Mouse (Mus musculus) layer of hippocampus, adult 2 months (tissue): ENCODE results near the gene St6galnac6. TPM values are rescaled to one million over a fixed set of nuclear protein-coding genes. Genes with fewer than 3 reads are reported as not detected.

Source experiments
- DNase-seq, 2 experiments: peaks; one replicate each; pipeline ENCODE4 v3.0.0; 2022; ENCODE audit warnings: low spot score in 2 of 2
- H3K27ac ChIP-seq: fragments of 200-600 bp; 2 replicates; pipeline ENCODE4 v1.8.1; 2022
- H3K4me3 ChIP-seq: fragments of 200-600 bp; 2 replicates; pipeline ENCODE4 v1.8.1; 2022; ENCODE audit warnings: mild to moderate bottlenecking
- CTCF ChIP-seq: fragments of 200-600 bp; conservative IDR thresholded peaks from 2 replicates; pipeline ENCODE4 v1.8.1; 2022; ENCODE audit warnings: antibody characterized with exemption, mild to moderate bottlenecking, moderate library complexity
- total RNA-seq, 2 experiments: library from RNA; stranded (reverse); gene quantifications; 2 replicates each; pipeline ENCODE4 v1.2.3; 2021

Gene St6galnac6
- total RNA-seq, 2 experiments from 2014 or later = 117 to 124 TPM

DNA sequence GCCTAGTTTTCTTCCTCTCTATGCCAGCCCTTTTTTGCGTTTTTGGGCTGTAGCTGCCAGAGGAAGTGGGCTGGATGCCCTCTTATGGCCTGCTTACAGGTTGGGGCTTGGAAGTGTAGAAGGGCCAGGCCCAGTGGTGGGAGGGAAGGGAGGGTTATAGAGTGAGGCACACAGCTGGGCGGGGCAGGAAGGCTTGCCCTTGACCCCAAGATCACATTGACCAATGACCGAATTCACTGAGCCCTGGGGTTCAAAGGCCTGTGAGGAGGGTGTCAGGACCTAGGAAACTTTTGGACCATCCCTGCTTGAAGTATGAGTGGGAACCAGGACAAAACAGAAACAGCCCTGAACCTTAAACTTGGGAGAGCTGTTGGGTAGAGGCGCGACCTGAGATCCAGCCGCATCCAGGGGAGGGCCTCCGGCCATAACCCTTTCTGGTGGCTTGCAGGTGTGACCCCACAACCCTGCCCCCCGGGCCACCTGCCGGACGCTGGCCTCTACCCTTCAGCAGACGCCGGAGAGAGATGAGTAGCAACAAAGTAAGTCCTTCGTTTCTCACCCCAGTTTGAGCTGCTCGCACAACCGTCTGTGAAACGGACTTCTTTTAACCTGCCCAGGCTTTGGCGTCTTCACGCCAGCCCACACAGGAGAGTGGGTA, 9.4 kb downstream of the St6galnac6 start:
- H3K27ac ChIP-seq = peak overlapping the region; percentile 96
- H3K4me3 ChIP-seq = peak overlapping the region; percentile 68
- no peak for TF ChIP-seq CTCF
- DNase-seq = no peak

DNA sequence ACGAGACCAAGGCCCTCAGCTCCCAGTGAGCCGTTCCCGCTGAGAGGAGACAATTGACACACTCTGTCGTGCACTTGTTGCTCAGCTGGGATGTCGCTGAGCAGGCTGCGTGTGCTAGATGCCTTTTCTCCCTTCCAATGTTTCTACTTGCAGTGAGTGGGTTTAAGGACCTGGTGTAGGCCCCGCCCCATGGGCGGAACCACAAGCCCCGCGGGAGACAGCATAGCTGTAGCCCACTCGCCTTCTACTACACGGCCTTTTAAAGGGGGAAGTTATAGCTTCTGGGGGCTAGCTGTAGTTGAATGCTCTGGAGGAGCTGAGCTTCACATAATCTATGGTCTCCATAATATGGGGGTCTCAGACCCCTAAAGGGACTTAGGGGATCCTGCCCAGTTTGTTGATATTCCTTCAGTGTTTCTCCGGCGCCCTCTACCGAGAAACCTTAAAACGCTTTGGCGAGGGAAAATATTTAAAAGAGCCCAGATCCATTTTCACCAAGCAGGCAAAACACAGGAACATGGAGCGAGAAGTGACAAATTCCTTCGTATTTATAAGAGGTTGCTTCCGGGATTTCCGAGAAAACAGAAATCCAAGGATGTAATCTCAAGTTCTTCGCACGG, 11.2 kb downstream of the St6galnac6 start:
- DNase-seq = peak in 1 of 2 experiments; percentile 48

GRCm38 (mm10) chr2:32612274-32612673, 12.8 kb downstream of the St6galnac6 start:
- no peak for DNase-seq
- Histone ChIP-seq H3K27ac (no peak overlapping the region), H3K4me3 (no peak overlapping the region)
- no peak for TF ChIP-seq CTCF

More for the DNA sequence above, 11.2 kb downstream of the St6galnac6 start:
- peak overlapping the region; percentile 40 for H3K27ac ChIP-seq
- H3K4me3 ChIP-seq = peak overlapping the region; percentile 56
- peak; percentile 79 for TF ChIP-seq CTCF

GRCm38 (mm10) chr2:32617109-32617508, 17.6 kb downstream of the St6galnac6 start:
- DNase-seq = no peak
- Histone ChIP-seq H3K4me3 (no peak overlapping the region), H3K27ac (no peak overlapping the region)
- no peak for TF ChIP-seq CTCF

- peak; percentile 68 for TF ChIP-seq CTCF
- H3K27ac ChIP-seq = no peak overlapping the region
- DNase-seq = no peak
- H3K4me3 ChIP-seq = no peak overlapping the region
Measured at GRCm38 (mm10) chr2:32617601-32618000, 18.1 kb downstream of the St6galnac6 start.

DNA sequence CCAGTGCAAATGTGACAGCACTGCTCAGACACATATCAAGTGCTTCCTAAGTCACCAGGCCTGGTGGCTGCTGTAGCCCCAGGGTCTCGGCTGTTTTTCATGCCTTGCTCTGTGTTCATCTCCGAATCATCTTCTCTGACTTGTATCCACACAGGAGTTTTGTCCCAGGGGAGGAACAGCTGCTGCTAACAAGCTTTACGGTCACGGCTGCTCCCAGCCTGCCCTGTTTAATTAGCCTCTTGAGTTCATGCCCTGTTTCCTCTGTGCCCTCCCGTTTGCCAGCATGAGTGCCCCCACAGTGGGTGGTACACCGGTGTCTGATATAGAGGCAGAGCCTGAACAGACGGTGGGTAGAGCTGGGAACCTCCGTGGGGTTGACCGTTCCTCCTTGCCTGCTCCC, 18.5 kb downstream of the St6galnac6 start:
- no peak for DNase-seq
- H3K27ac ChIP-seq = no peak overlapping the region
- H3K4me3 ChIP-seq = no peak overlapping the region
- TF ChIP-seq CTCF = no peak

DNA sequence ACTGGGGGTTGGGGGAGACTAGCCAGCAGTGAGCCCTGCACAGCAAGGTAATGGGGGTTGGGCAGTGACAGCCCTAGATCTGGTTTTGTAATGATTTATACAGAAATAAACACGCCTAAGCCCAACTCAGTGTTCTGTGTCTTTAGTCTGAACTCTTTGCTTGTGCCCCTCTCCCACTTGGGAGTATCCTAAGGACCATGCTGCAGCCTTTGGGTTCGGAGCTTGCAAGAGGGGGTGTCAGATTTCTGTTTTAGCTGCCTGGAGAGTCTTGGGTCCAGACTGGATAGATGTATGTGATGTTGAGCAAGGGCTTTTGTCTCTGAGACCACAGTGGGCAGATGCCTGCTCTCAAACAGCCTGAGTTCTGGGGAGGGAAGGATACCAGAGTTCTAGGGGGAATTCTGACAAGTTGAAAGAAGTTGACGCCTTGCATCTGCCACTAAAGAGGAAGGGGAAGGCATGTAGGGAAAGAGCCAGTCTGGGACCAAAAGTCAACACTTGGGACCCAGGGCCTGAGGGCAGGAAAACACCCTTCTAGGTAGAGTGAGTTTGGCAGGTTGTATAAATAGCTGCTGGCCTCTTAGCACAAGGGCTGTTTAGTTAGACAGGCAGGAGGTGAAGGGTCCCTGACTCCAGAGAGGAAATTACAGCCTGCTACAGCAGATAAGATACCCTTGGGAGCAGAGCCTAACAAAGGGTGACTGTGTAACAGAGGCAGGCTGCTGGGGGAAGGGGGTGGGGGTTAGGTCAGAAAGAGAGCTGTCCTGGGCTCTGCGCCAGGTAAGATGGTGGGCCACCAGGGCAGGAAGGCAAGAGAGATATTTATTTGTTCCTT, 21.4 kb downstream of the St6galnac6 start:
- H3K27ac ChIP-seq = peak overlapping the region; percentile 46; the same call in 1 of the 2 replicates
- no peak overlapping the region for H3K4me3 ChIP-seq
- no peak for DNase-seq
- TF ChIP-seq CTCF = no peak

- TF ChIP-seq CTCF = no peak
- no peak for DNase-seq
- Histone ChIP-seq H3K4me3 (no peak within 1 kb of the TSS), H3K27ac (peak within 1 kb of the TSS; percentile 46; the same call in 1 of the 2 replicates)
Measured at GRCm38 (mm10) chr2:32621517-32621859, 22.0 kb downstream of the St6galnac6 start, which contains the start of gene Ak1. Ak1 (plus strand) TSS chr2:32621758.

DNA sequence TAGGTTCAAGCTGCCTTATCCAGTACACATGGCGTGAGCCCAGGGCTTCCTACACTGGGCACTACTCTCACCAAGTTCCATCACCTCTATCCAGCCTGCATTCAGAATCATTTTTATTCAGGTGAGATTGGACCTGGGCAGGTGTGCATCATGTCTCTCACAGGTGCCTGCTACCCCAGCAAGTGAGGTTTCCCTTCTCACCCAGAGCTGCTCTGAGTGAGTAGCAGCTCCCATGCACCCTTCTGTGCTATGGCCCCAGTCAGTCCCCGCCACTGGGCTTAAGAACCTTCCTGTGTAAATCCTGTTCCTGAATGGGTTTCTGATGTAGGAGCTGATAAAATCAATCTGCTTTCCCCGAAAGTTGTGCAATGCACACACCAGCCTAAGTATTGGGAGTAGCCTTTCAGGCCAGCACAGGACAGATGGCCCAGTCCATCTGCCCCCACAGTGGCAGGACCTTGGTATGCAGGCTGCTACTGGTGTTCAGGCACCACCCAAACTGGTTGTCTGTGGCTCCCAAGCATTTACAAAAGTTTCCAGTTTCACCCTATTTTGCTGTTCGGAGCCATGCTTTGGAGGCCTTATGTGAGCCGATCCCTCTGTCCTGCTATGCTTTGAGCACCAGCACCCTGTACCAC, 24.7 kb downstream of the St6galnac6 start:
- Histone ChIP-seq H3K27ac (peak overlapping the region; percentile 99), H3K4me3 (no peak overlapping the region)
- TF ChIP-seq CTCF = no peak
- no peak for DNase-seq

DNA sequence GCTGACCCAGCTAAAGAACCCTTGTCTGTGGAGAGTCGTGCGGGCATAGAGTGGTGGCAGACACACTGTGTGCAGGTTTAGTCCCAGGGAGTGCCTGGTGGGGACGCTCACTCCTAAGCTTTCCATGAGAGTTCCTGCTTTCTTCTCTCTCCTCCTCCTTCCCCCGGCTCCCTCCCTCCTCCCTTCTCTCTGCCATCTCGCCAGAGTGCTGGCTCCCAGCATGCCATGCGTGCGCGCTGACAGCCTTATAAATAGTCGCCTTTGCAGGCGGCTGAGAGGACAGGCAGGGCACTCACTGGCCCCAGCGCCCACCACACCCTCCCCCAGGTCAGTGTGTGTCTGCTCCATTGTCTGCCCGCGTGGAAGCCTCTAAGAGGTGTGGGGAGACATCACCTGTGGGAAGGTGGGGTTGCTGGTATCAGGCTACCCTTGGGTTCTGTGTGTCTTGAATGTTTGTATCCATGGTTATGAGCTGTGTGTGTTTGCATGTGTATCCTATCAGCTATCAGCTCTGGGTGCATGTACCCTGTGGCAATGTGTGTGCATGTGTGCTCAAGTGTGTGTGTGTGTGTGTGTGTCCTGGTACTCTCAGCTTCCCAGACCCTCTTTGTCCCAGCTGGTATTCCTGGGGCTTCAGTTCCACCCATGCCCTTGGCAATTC, 25.8 kb downstream of the St6galnac6 start:
- peak; percentile 53 for TF ChIP-seq CTCF
- peak overlapping the region; percentile 70 for H3K4me3 ChIP-seq
- peak; percentile 88 to 95 for DNase-seq
- H3K27ac ChIP-seq = peak overlapping the region; percentile 99

DNA sequence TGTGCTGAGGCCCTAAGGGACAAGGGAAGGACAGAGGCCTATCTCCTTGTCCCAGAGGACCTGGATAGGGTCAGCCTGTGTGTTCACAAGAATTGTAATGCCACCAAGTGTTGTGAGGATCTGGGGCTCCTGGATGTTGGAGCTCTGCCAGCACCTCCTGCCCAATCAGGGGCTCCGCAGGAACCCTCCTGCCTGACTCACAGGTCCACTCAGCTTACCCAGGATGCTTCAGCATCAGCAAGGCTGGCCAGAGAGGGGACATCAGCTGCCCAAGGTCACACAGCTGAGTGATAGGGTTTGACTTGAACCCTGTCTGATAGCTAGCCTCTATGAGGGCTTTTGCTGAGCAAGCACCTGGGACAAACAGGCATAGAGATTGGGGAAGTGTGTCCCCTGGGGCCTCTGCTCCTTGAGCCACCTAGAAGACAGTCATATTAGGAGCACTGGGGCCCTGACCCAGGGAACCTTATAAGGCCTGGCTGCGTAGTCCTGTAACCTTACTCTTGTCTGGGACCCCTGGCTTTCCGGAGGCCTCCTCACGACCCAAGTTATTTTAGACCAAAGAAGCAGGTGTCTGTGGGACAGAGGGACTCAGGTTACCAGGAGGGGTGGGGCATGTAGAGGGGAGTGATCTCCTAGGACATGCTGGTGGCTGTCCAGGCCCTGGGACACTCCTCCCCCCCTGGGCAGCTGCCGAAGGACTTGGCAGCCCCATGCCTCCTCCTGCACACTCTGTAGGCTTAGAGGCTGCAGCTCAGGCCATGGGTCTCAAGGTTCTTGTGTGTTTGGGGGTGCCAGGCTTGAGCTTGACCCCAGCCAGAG, 26.6 kb downstream of the St6galnac6 start:
- DNase-seq = peak; percentile 54 to 65
- peak overlapping the region; percentile 99 for H3K27ac ChIP-seq
- peak overlapping the region; percentile 70 for H3K4me3 ChIP-seq
- TF ChIP-seq CTCF = no peak
